Mouse (Mus musculus) bone marrow macrophage, adult 2 months (primary cell): ENCODE data around the gene Gm9945.

ENCODE experiments used
- CTCF ChIP-seq: IDR thresholded peaks from 2 replicates; pipeline ENCODE4 v1.5.1; 2012; ENCODE audit warnings: low read depth, mild to moderate bottlenecking, low read length, moderate library complexity
- POLR2A ChIP-seq: IDR thresholded peaks from 2 replicates; pipeline ENCODE4 v1.6.1; 2012; ENCODE audit warnings: mild to moderate bottlenecking, low read depth, low read length, borderline replicate concordance

DNA sequence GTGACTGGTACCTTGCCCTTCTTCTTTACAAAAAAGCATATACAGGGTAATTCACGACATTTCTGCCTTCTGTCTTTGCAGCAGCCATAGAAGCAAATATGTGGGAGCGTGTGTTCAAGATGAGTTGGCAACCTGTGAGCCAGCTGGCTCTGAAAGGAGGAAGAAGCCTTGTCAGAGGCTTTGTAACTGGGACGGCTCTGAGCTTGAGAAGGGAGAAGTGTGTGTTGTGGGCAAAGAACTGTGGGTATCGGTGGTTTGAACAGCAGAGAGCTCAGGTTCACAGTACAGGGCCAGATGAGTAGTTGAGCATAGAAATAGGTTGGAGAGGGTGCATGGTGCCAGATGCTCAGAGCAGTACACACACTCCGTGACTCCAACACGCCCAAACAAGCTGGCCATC is 17.0 kb downstream of the Gm9945 start:
- TF ChIP-seq CTCF (no peak), POLR2A (no peak)
